Mouse (Mus musculus) T-cell, adult 66 days (primary cell): ENCODE data around the gene Zfp354a. TPM values are rescaled to one million over a fixed set of nuclear protein-coding genes. Genes with fewer than 3 reads are reported as not detected.

Experiments used
- total RNA-seq, 2 experiments: library from RNA; stranded (reverse); gene quantifications; 3 replicates in 1 of 2; 4 replicates in 1 of 2; pipeline ENCODE4 v1.2.4; 2023

The Zfp354a gene
- not detected for total RNA-seq

DNA sequence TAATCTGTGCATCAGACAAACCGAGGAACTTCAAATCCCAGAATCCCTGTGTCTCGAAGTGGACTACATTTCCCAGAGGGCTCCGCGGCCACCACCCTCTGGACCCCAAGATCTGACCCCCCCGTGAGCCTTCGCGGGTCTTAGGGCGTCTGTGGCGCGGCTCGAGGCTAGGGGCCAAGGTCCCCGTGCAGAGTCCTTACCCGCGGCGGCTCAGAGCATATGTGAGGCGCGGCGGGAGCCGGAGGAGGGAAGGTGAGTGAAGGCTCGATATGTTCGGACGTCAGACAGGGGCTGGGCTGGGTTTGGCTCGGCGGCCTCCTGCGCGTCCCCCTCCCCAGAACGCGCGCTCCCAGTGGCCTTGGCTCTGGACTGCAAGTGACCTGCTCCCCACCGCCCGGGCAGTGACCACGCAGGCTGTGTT, at the start of gene Zfp354a:
Zfp354a (plus strand) TSS at position 107 of the 421 bp plus-strand sequence.

DNA sequence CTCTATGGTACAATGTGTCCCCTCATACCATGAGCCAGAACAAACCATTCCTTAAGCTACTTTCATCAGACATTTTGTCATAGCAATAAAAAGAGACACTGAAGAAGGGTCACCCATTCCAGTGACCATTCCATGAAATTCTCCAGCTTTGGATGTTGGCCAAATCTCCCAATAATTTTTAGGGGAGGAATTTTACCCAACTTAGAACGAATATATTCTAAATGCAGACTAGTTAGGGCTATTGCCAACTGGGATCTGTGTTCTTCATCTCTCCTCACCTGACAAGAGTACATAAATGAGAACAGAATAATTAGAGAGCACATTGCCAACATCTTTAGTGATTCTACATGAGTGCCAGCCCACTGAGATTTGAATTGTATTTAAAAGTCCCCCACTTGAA, 45.1 kb upstream of the Zfp354a start, which contains the start of gene Olfr54:
Olfr54 (plus strand) TSS at position 301 of the 400 bp plus-strand sequence.

DNA sequence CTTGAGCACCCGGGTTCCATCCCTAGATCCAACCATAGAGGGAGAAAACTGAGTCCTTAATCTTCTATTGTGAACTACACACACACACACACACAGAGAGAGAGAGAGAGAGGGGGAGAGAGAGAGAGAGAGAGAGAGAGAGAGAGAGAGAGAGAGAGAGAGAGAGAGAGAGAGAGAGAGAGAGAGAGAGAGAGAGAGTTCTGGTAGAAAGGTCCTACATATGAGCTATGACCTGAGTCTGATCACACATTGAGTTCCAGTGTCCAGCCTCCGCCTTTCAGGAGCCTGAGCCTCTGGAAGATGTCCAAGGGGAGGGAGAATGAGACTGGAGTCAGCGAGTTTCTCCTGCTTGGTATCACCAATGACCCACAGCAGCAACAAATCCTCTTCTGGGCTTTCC, 11.2 kb upstream of the Zfp354a start, which contains the start of gene Olfr1375:
Olfr1375 (plus strand) TSS at position 301 of the 400 bp plus-strand sequence.

Other genes with a start within 250 kb of the Zfp354a start
- 10 to 100 TPM; 16.2 to 21.5 TPM for gene Zfp354c, start 231.5 kb upstream of the Zfp354a start, total RNA-seq
- gene Zfp879, start 217.7 kb upstream of the Zfp354a start, total RNA-seq = under 1 TPM; 0.41 to 0.90 TPM
- gene Grm6, start 208.6 kb upstream of the Zfp354a start, total RNA-seq = 10 to 100 TPM; 10.3 to 12.8 TPM
- under 1 TPM; 0.38 to 0.39 TPM for gene Zfp454, start 171.6 kb upstream of the Zfp354a start, total RNA-seq
- gene Zfp2, start 143.1 kb upstream of the Zfp354a start, total RNA-seq = 1 to 10 TPM; 2.1 to 2.4 TPM
- gene Zfp354b, start 127.6 kb upstream of the Zfp354a start, total RNA-seq = not detected
- not detected for gene 4933414I15Rik, start 115.5 kb upstream of the Zfp354a start, total RNA-seq
- not detected for gene Prop1, start 105.5 kb upstream of the Zfp354a start, total RNA-seq
- gene Olfr1378, start 92.7 kb upstream of the Zfp354a start, total RNA-seq = not detected
- not detected for gene Olfr1377, start 77.3 kb upstream of the Zfp354a start, total RNA-seq
- gene Olfr51, start 55.7 kb upstream of the Zfp354a start, total RNA-seq = not detected
- gene Olfr54, start 45.0 kb upstream of the Zfp354a start, total RNA-seq = not detected
- gene Olfr1375, start 11.1 kb upstream of the Zfp354a start, total RNA-seq = not detected
- gene Gm12569, start 161.2 kb downstream of the Zfp354a start, total RNA-seq = not detected
- 100 to 1,000 TPM; 227 to 236 TPM for gene Clk4, start 202.5 kb downstream of the Zfp354a start, total RNA-seq
- not detected for gene BC049762, start 203.8 kb downstream of the Zfp354a start, total RNA-seq
- gene Col23a1, start 230.7 kb downstream of the Zfp354a start, total RNA-seq = 1 to 10 TPM; 1.4 to 1.5 TPM